Mouse (Mus musculus) left cerebral cortex, postnatal 4 days (tissue): ENCODE measurements at regions not wholly inside any gene's neighbourhood (a gene's known extent, or its start where the extent isn't known, plus 50 kb on each side); places are given as distances from the start of the nearest gene placed in this dataset.
"Not testable (repeated sequence)": the region's sequence is repeated elsewhere in the genome, so short reads cannot be mapped to it uniquely, and the experiment has no call there.

Source experiments
- DNase-seq: peaks from one replicate; pipeline ENCODE4 v3.0.0-alpha.2; 2022
- intact Hi-C: fragments of 180-260 bp; cut with DNase I; formaldehyde crosslinking; loops from one replicate; pipeline ENCODE4 v1.15.1; 2025

DNA sequence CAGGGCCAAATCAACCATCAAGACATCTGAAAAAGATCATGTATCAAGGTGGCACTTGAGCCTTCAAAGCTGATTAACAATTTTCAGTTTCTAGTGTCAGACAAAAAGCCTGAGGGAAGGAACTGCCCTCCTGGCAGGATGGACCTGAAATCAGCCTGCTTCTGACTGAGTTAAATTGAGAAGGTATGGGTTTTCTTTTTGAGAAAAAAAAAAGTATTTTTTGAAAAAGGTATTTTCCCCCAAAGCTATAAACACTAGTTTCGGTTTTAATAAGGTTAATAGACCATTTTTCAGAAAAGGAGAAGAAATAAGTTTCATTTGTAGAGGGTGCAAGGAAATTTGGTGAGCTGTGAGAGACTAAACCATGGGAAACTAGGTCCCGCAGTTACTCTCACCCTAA, 124.6 kb upstream of the Mrpl21 start:
- intact Hi-C loops: not testable (repeated sequence)

GRCm38 (mm10) chr19:3159346-3159745, 123.4 kb upstream of the Mrpl21 start:
- intact Hi-C loops: no loop called here
- no peak for DNase-seq

More for the DNA sequence above, 124.6 kb upstream of the Mrpl21 start:
- not testable (repeated sequence) for DNase-seq

DNA sequence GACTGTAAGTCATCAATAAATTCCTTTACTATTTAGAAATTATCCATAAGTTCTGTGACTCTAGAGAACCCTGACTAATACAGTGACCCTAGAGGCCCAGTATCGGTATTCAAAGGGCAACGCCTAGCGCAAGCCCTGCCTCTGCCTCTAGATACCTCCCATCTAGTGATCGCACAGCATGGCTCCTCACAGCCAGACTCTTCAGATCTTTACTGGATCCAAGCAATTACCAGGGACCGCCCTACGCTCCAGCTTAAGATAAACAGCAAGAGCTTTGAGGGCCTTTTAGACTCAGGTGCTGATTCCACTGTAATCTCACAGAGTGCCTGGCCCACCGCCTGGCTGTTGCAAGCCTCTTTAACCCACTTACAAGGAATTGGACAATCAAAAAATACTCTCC, 115.0 kb upstream of the Mrpl21 start:
- DNase-seq: no peak
- intact Hi-C loops: no loop called here

DNA sequence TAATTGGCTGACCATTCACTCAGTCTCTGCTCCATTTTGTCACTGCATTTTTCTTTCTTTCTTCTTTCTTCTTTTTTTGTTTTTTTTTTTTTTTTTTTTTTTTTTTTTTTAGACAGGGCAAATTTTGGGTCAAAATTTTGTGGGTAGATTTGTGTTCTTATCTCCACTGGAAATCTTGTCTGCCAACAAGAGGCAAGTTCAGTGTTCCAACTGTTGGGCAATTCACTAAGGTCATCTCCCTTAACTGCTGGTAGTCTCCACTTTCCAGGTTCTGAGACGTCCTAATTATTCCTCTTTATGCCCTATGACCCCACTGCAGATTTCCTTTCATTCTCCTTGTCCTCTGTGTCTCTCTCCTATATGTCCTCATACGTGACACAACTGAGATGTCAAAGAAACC, 100.1 kb upstream of the Mrpl21 start:
- intact Hi-C loops: no loop called here
- DNase-seq: no peak

- DNase-seq: no peak
- intact Hi-C loops: no loop called here
Observed at GRCm38 (mm10) chr19:3192644-3193043, 90.1 kb upstream of the Mrpl21 start.

- DNase-seq, intact Hi-C loops: not testable (repeated sequence)
Observed at GRCm38 (mm10) chr19:3204504-3204903, 78.2 kb upstream of the Mrpl21 start.

DNA sequence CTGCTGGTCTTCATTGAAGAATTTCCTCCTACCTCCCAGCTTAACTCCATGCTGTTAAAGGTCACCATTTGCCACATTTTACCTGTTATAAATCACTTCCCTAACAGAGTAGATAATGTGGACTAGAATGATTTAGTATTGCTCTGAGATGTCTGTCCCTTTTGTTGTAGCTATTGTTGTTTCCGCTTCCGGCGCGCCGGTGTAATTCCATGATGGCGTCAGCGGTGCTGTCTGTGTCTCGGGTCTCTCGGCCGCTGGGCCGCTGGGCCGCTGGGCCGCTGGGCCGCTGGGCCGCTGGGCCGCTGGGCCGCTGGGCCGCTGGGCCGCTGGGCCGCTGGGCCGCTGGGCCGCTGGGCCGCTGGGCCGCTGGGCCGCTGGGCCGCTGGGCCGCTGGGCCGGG, 77.3 kb upstream of the Mrpl21 start:
- DNase-seq, intact Hi-C loops: not testable (repeated sequence)

- peak; percentile 20 for DNase-seq
- intact Hi-C loops: no loop called here
Observed at GRCm38 (mm10) chr19:3208283-3208682, 74.4 kb upstream of the Mrpl21 start.
